Mouse (Mus musculus): Measurements from ENCODE around the gene Pitpnm1. TPM values are rescaled to one million over a fixed set of nuclear protein-coding genes. Genes with fewer than 3 reads are reported as not detected.
A peak's percentile ranks its signal among the peaks of the same experiment; 100 is the strongest.

Gene Pitpnm1
- total and polyA plus RNA-seq, 3 experiments = 25.3 to 51.2 TPM; not detected in 1

DNA sequence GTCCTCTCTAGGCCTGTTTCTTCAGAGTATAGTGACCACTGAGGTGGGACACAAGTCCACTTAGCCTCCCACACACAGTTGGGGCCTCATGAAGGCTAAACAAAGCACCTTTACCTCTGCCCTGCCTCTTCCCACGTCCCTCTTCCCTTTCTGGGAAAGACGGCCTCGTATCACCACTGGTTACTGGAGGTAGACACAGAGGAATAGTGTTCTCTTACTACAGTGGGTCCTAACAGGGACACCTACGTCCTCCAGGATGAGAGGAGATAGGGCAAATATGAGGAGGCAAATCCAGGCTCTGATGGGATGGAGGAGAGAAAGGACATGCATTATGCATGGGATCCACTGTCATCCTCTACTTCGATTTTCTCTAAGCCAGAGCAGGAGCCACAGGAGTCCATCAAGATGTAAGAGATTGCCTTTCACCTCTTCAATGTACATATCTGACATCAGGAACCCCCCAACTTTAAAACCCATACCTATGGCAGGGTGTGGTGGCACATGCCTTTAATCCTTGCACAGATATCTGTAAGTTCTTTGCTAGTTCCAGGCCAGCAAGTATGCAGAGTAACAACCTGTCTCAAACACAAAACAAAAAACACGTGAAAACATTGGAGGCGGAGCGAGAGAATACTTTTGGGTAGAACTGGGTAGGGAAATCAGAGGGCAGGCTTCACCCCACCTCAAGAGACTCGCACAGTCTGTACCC lies 48.1 kb downstream of the Pitpnm1 start:
- Histone ChIP-seq H3K27ac (ENCODE audit: control insufficient read depth, low read depth, low read length) (no peak overlapping the region), H3K36me3 (ENCODE audit: control insufficient read depth in 1 of 2, insufficient read depth in 2 of 2, low read length in 2 of 2) (peaks cover 0 to 3% of the 10 kb centered on the region in 2 experiments; a peak in 1 of 4 replicates), H3K4me3 (ENCODE audit: control insufficient read depth in 1 of 2, insufficient read depth in 1 of 2, low read depth in 2 of 2, low read length in 2 of 2) (peak overlapping the region; percentile 49 to 79), H3K79me2 (ENCODE audit: control insufficient read depth, insufficient read depth, low read length, poor library complexity) (peaks cover 9% of the 10 kb centered on the region), H3K4me1 (ENCODE audit: control insufficient read depth in 1 of 2, insufficient read depth in 2 of 2, low read length in 2 of 2) (peaks cover 5 to 14% of the 10 kb centered on the region in 2 experiments; a peak in 3 of 4 replicates), H3K9ac (ENCODE audit: control insufficient read depth, low read depth, low read length, poor library complexity, severe bottlenecking) (peak overlapping the region; percentile 50), H3K9me3 (replicated peaks; ENCODE audit: insufficient read depth, low read length) (no peaks in the 10 kb centered on the region), H3K27me3 (ENCODE audit: control insufficient read depth in 1 of 2, insufficient read depth in 2 of 2, low read length in 2 of 2) (no peaks in the 10 kb centered on the region)
- TF ChIP-seq MYC (IDR thresholded peaks at IDR 0.05; ENCODE audit: low read depth, low read length) (0 out of 2 replicates have a peak, but pooled peaks have one; percentile 46), TAL1 (IDR thresholded peaks at IDR 0.05; ENCODE audit: low read length) (no peak), SIN3A (IDR thresholded peaks at IDR 0.05; ENCODE audit: low read length) (peak; percentile 38), ZNF384 (IDR thresholded peaks at IDR 0.05; ENCODE audit: low read depth, low read length) (no peak), TBP (IDR thresholded peaks at IDR 0.05; ENCODE audit: low read depth, low read length) (0 out of 2 replicates have a peak, but pooled peaks have one; percentile 25), MXI1 (IDR thresholded peaks at IDR 0.05; ENCODE audit: low read depth, low read length) (peak; percentile 88), KAT2A (conservative IDR thresholded peaks at IDR 0.05; ENCODE audit: low read depth, low read length) (no peak), MAX (IDR thresholded peaks at IDR 0.05; ENCODE audit: low read length) (peak; percentile 57; the same call in 1 of the 2 replicates), POLR2A (IDR thresholded peaks at IDR 0.05; ENCODE audit: control insufficient read depth in 1 of 2, insufficient read depth in 1 of 2, low read depth in 1 of 2, low read length in 2 of 2, poor library complexity in 1 of 2) (no peak)
- no peak for DNase-seq (ENCODE audit: low read depth, low spot score)

DNA sequence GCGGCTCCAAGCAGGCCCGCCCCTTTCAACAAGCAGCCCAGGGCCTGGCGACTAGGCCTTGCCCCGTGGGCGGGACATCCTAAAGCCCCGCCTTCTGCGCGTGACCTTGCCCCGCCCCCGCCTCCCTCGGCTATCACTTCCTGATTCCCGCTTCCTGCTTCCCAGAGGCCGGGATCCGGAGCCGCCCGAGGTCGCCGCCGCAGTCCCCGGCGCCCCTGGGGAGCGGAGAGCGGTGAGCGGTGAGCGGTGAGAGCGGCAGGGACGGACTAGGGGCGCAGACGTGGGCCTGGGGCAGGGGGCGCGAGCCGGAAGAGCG lies 48.7 kb downstream of the Pitpnm1 start, which contains the start of gene Coro1b:
Coro1b (plus strand) TSS at position 129 of the 316 bp plus-strand sequence.
- Histone ChIP-seq H3K27ac (ENCODE audit: control insufficient read depth, low read depth, low read length) (no peak within 1 kb of the TSS), H3K9ac (ENCODE audit: control insufficient read depth, low read depth, low read length, poor library complexity, severe bottlenecking) (peak within 1 kb of the TSS; percentile 78), H3K36me3 (ENCODE audit: control insufficient read depth in 1 of 2, insufficient read depth in 2 of 2, low read length in 2 of 2) (peaks cover 0 to 3% of the 10 kb centered on the region in 2 experiments; a peak in 1 of 4 replicates), H3K9me3 (replicated peaks; ENCODE audit: insufficient read depth, low read length) (no peaks in the 10 kb centered on the region), H3K4me1 (ENCODE audit: control insufficient read depth in 1 of 2, insufficient read depth in 2 of 2, low read length in 2 of 2) (peaks cover 5 to 14% of the 10 kb centered on the region in 2 experiments; a peak in 3 of 4 replicates), H3K4me3 (ENCODE audit: control insufficient read depth in 1 of 2, insufficient read depth in 1 of 2, low read depth in 2 of 2, low read length in 2 of 2) (peak within 1 kb of the TSS; percentile 73 to 99), H3K79me2 (ENCODE audit: control insufficient read depth, insufficient read depth, low read length, poor library complexity) (peaks cover 9% of the 10 kb centered on the region), H3K27me3 (ENCODE audit: control insufficient read depth in 1 of 2, insufficient read depth in 2 of 2, low read length in 2 of 2) (no peaks in the 10 kb centered on the region)
- peak; percentile 93 for DNase-seq (ENCODE audit: low read depth, low spot score)
- peak; percentile 85 for TF ChIP-seq USF1 (IDR thresholded peaks at IDR 0.05; ENCODE audit: low read depth, low read length)
- peak; percentile 47 to 67; a peak in 2 of 4 replicates for TF ChIP-seq POLR2A (IDR thresholded peaks at IDR 0.05; ENCODE audit: control insufficient read depth in 1 of 2, insufficient read depth in 1 of 2, low read depth in 1 of 2, low read length in 2 of 2, poor library complexity in 1 of 2)
- TF ChIP-seq BHLHE40 (IDR thresholded peaks at IDR 0.05; ENCODE audit: borderline replicate concordance, low read depth, low read length) = peak; percentile 97
- TF ChIP-seq NELFE (IDR thresholded peaks at IDR 0.05; ENCODE audit: low read depth, low read length) = peak; percentile 68
- no peak for TF ChIP-seq RAD21 (IDR thresholded peaks at IDR 0.05; ENCODE audit: low read depth, low read length)
- TF ChIP-seq ELF1 (IDR thresholded peaks at IDR 0.05; ENCODE audit: low read depth, low read length) = peak; percentile 96
- peak; percentile 63; the same call in 1 of the 2 replicates for TF ChIP-seq POLR2AphosphoS2 (IDR thresholded peaks at IDR 0.05; ENCODE audit: low read length)
- peak; percentile 39; the same call in 1 of the 2 replicates for TF ChIP-seq NRF1 (IDR thresholded peaks at IDR 0.05; ENCODE audit: insufficient read depth, low read depth, low read length, poor library complexity, severe bottlenecking)
- peak; percentile 21; the same call in 1 of the 2 replicates for TF ChIP-seq MAZ (IDR thresholded peaks at IDR 0.05; ENCODE audit: low read depth, low read length)
- peak; percentile 51 for TF ChIP-seq SIN3A (IDR thresholded peaks at IDR 0.05; ENCODE audit: low read length)
- TF ChIP-seq TAL1 (IDR thresholded peaks at IDR 0.05; ENCODE audit: low read length) = no peak
- TF ChIP-seq POLR2AphosphoS5 (IDR thresholded peaks at IDR 0.05; ENCODE audit: borderline replicate concordance, low read depth, low read length) = no peak
- no peak for TF ChIP-seq MAX (IDR thresholded peaks at IDR 0.05; ENCODE audit: low read length)
- TF ChIP-seq ZMIZ1 (IDR thresholded peaks at IDR 0.05; ENCODE audit: low read depth, low read length) = peak; percentile 37; the same call in 1 of the 2 replicates
- TF ChIP-seq ZNF384 (IDR thresholded peaks at IDR 0.05; ENCODE audit: low read depth, low read length) = no peak
- TF ChIP-seq HCFC1 (IDR thresholded peaks at IDR 0.05; ENCODE audit: low read depth, low read length) = peak; percentile 76
- no peak for TF ChIP-seq KAT2A (conservative IDR thresholded peaks at IDR 0.05; ENCODE audit: low read depth, low read length)
